Mouse (Mus musculus): ENCODE results near the gene Naxd. TPM values are rescaled to one million over a fixed set of nuclear protein-coding genes. Genes with fewer than 3 reads are reported as not detected.
A peak's percentile ranks its signal among the peaks of the same experiment; 100 is the strongest.
"Not testable (repeated sequence)": the region's sequence is repeated elsewhere in the genome, so short reads cannot be mapped to it uniquely, and the experiment has no call there.

The Naxd gene
- total RNA-seq, 2 experiments from 2014 or later, result 12.9 to 42.8 TPM

GRCm38 (mm10) chr8:11551497-11551896, 54.2 kb downstream of the Naxd start:
- not testable (repeated sequence) for ATAC-seq (replicated peaks; ENCODE audit: low FRiP score, poor library complexity, severe bottlenecking)

GRCm38 (mm10) chr8:11552390-11552789, 55.1 kb downstream of the Naxd start:
- ATAC-seq (replicated peaks; ENCODE audit: low FRiP score, poor library complexity, severe bottlenecking), result no peak

GRCm38 (mm10) chr8:11554799-11555719, 57.8 kb downstream of the Naxd start, which contains the start of gene Ing1:
Gene Ing1, plus strand, starts transcription at chr8:11555571.
- ATAC-seq (replicated peaks; ENCODE audit: low FRiP score, poor library complexity, severe bottlenecking), result peak; percentile 60

GRCm38 (mm10) chr8:11555720-11556591, 58.6 kb downstream of the Naxd start:
- ATAC-seq (replicated peaks; ENCODE audit: low FRiP score, poor library complexity, severe bottlenecking), result peak; percentile 70

GRCm38 (mm10) chr8:11556691-11557423, 59.6 kb downstream of the Naxd start:
- no peak for ATAC-seq (replicated peaks; ENCODE audit: low FRiP score, poor library complexity, severe bottlenecking)

- ATAC-seq (replicated peaks; ENCODE audit: low FRiP score, poor library complexity, severe bottlenecking), result no peak
Observed at GRCm38 (mm10) chr8:11557424-11557767, 60.1 kb downstream of the Naxd start.

- peak; percentile 74 for ATAC-seq (replicated peaks; ENCODE audit: low FRiP score, poor library complexity, severe bottlenecking)
Observed at GRCm38 (mm10) chr8:11557768-11558629, 60.7 kb downstream of the Naxd start.

GRCm38 (mm10) chr8:11559511-11559910, 62.2 kb downstream of the Naxd start:
- ATAC-seq (replicated peaks; ENCODE audit: low FRiP score, poor library complexity, severe bottlenecking), result no peak

GRCm38 (mm10) chr8:11560220-11560619, 62.9 kb downstream of the Naxd start:
- no peak for ATAC-seq (replicated peaks; ENCODE audit: low FRiP score, poor library complexity, severe bottlenecking)

GRCm38 (mm10) chr8:11564236-11564635, 66.9 kb downstream of the Naxd start:
- ATAC-seq (replicated peaks; ENCODE audit: low FRiP score, poor library complexity, severe bottlenecking), result no peak

Other genes with a start within 250 kb of the Naxd start
- not detected in 2 replicates for gene Col4a2, start 184.7 kb upstream of the Naxd start, total RNA-seq (2015; ENCODE audit: low replicate concordance)
- 0.23 and 0.39 TPM in 2 replicates for gene Col4a2, start 184.7 kb upstream of the Naxd start, total RNA-seq (2017; ENCODE audit: low replicate concordance)
- gene Col4a1, start 184.7 kb upstream of the Naxd start, total RNA-seq (2015; ENCODE audit: low replicate concordance), result 1.1 TPM in 1 of 2 replicates, not detected in the other
- 0.39 TPM in 1 of 2 replicates, not detected in the other for gene Col4a1, start 184.7 kb upstream of the Naxd start, total RNA-seq (2017; ENCODE audit: low replicate concordance)
- 2.9 TPM in 1 of 2 replicates, not detected in the other for gene Rab20, start 18.8 kb upstream of the Naxd start, total RNA-seq (2015; ENCODE audit: low replicate concordance)
- gene Rab20, start 18.8 kb upstream of the Naxd start, total RNA-seq (2017; ENCODE audit: low replicate concordance), result 2.8 and 3.6 TPM in 2 replicates
- gene Cars2, start 53.3 kb downstream of the Naxd start, total RNA-seq (2015; ENCODE audit: low replicate concordance), result 6.1 and 44.4 TPM in 2 replicates
- gene Cars2, start 53.3 kb downstream of the Naxd start, total RNA-seq (2017; ENCODE audit: low replicate concordance), result 6.8 and 18.5 TPM in 2 replicates
- gene Ing1, start 58.1 kb downstream of the Naxd start, total RNA-seq (2015; ENCODE audit: low replicate concordance), result 46.1 and 62.0 TPM in 2 replicates
- gene Ing1, start 58.1 kb downstream of the Naxd start, total RNA-seq (2017; ENCODE audit: low replicate concordance), result 56.3 and 81.8 TPM in 2 replicates
- gene Ankrd10, start 138.3 kb downstream of the Naxd start, total RNA-seq (2015; ENCODE audit: low replicate concordance), result 10.1 and 30.2 TPM in 2 replicates
- gene Ankrd10, start 138.3 kb downstream of the Naxd start, total RNA-seq (2017; ENCODE audit: low replicate concordance), result 6.4 and 11.2 TPM in 2 replicates
- gene 1700016D06Rik, start 203.6 kb downstream of the Naxd start, total RNA-seq (2015; ENCODE audit: low replicate concordance), result not detected in 2 replicates
- not detected in 2 replicates for gene 1700016D06Rik, start 203.6 kb downstream of the Naxd start, total RNA-seq (2017; ENCODE audit: low replicate concordance)
- gene Arhgef7, start 230.2 kb downstream of the Naxd start, total RNA-seq (2015; ENCODE audit: low replicate concordance), result 4.3 and 12.2 TPM in 2 replicates
- 12.9 and 15.0 TPM in 2 replicates for gene Arhgef7, start 230.2 kb downstream of the Naxd start, total RNA-seq (2017; ENCODE audit: low replicate concordance)